Mouse (Mus musculus) embryonic facial prominence, embryonic 11.5 days (tissue): Measurements from ENCODE around the gene Ikzf1. TPM values are rescaled to one million over a fixed set of nuclear protein-coding genes. Genes with fewer than 3 reads are reported as not detected.

ENCODE experiments used
- ATAC-seq: fragments of 200-750 bp; cut with Nextera tagmentation; replicated peaks from 2 replicates; pipeline ENCODE4 v1.8.0; 2017; ENCODE audit warnings: low read depth; ENCODE audit not compliant: insufficient number of reproducible peaks, low FRiP score, low TSS enrichment
- DNase-seq: peaks from one replicate; pipeline ENCODE4 v3.0.0-alpha.2; 2015; ENCODE audit warnings: low spot score
- H3K27ac ChIP-seq: fragments of 300-500 bp; sonication (generic); replicated peaks from 2 replicates; pipeline ENCODE4 v1.5.1; 2014; ENCODE audit warnings: mild to moderate bottlenecking, low read depth, low read length, control low read depth
- H3K27me3 ChIP-seq: fragments of 300-500 bp; sonication (generic); 2 replicates; pipeline ENCODE4 v1.6.1; 2014; ENCODE audit warnings: mild to moderate bottlenecking, low read length, moderate library complexity, mixed read lengths; ENCODE audit not compliant: control insufficient read depth, insufficient read depth
- H3K36me3 ChIP-seq: fragments of 300-500 bp; sonication (generic); replicated peaks from 2 replicates; pipeline ENCODE4 v1.6.1; 2014; ENCODE audit warnings: low read depth, mild to moderate bottlenecking, low read length, moderate library complexity, mixed read lengths; ENCODE audit not compliant: control insufficient read depth, insufficient read depth
- H3K4me1 ChIP-seq: fragments of 300-500 bp; sonication (generic); 2 replicates; pipeline ENCODE4 v1.6.1; 2014; ENCODE audit warnings: low read length, mixed read lengths; ENCODE audit not compliant: control insufficient read depth, insufficient read depth
- H3K4me2 ChIP-seq: fragments of 300-500 bp; sonication (generic); 2 replicates; pipeline ENCODE4 v1.6.1; 2014; ENCODE audit warnings: low read depth, mild to moderate bottlenecking, control low read depth, low read length, moderate library complexity
- H3K4me3 ChIP-seq: fragments of 300-500 bp; sonication (generic); 2 replicates; pipeline ENCODE4 v1.5.1; 2014; ENCODE audit warnings: low read depth, low read length, control low read depth
- H3K9ac ChIP-seq: fragments of 300-500 bp; sonication (generic); replicated peaks from 2 replicates; pipeline ENCODE4 v1.6.1; 2014; ENCODE audit warnings: mild to moderate bottlenecking, control low read depth, low read length
- H3K9me3 ChIP-seq: fragments of 300-500 bp; sonication (generic); replicated peaks from 2 replicates; pipeline ENCODE4 v1.6.1; 2016; ENCODE audit warnings: mild to moderate bottlenecking, low read length, inconsistent platforms, mixed read lengths; ENCODE audit not compliant: control insufficient read depth
- WGBS: fragments of 180-500 bp; shearing (Covaris S2); extraction: QIAGEN DNeasy Blood & Tissue Kit; methylation state at CpG from one replicate; pipeline ENCODE4 v1.1.7; 2014; 5-methylcytosine and 5-hydroxymethylcytosine counted together
- polyA plus RNA-seq: library from polyadenylated mRNA; unstranded; fragments of >200 nt; fragmentation: Nextera tagmentation; extraction: Ambion mirVana; gene quantifications from 2 replicates; pipeline ENCODE4 v1.2.1, GENCODE M21; 2014

Gene Ikzf1
- polyA plus RNA-seq, 1 experiment from 2014 or later = 3.4 TPM

DNA sequence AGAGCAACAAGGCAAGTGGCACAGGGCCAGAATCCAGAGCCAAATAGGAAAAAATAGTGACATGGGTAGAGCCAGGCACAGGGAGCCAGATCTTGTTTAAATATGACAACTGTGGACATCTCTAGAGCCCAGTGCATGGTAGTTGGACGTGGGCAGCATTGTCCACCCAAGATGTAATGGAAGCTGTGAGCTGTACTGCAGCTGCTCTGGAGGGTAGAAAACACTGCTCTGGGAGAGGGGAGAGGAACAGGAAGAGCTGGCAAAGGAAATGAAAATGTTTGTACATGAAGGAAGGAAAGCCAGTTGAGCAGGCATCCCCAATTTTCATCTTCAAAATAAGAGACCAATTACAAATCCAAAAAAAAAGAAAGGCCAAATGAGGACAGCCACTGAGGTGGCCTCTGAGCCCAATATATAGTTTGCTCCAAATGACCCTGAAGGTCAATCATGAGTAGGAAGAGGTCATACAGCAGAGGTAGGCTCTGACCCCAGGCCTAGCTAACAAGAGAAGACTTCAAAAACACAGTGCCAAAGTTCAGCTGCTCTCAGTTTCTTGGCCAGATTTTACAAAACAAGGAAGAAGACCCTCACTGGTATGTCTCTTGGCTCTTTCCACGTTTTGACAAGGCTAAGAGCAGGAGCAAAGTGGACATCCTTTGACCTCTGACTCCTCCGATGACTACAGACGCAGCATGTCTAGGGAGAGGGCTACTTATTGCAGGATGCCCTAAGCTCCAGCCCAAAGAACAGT, 91.4 kb downstream of the Ikzf1 start:
- no peaks in the 10 kb centered on the region for H3K36me3 ChIP-seq
- no peak for ATAC-seq
- H3K9me3 ChIP-seq = no peaks in the 10 kb centered on the region
- H3K4me3 ChIP-seq = no peak overlapping the region
- WGBS = 57% methylated on average over 4 of the region's 4 CpGs
- no peak for DNase-seq
- no peak overlapping the region for H3K4me2 ChIP-seq
- no peaks in the 10 kb centered on the region for H3K27me3 ChIP-seq
- H3K27ac ChIP-seq = no peak overlapping the region
- H3K9ac ChIP-seq = no peak overlapping the region
- H3K4me1 ChIP-seq = no peaks in the 10 kb centered on the region

DNA sequence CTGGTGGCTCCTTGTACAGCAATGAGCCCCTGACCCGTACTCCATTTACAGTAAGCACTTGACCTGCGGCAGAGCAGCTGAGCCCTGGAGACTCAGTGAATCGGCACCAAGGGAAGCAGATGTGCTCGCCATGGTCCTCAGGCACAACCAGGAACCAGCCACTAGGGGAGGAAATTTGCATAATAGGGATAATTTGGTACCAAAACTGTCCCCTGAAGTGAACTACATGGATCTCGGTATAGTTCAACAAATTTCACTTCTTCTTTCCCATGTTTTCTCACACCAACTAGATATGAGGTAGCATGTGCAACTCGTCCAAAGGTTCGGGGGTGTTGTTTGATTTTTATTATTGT, 92.0 kb downstream of the Ikzf1 start:
- no peak overlapping the region for H3K27ac ChIP-seq
- H3K9me3 ChIP-seq = no peaks in the 10 kb centered on the region
- H3K4me3 ChIP-seq = no peak overlapping the region
- no peaks in the 10 kb centered on the region for H3K36me3 ChIP-seq
- no peak overlapping the region for H3K9ac ChIP-seq
- H3K27me3 ChIP-seq = no peaks in the 10 kb centered on the region
- DNase-seq = no peak
- WGBS = 76% methylated on average over 7 of the region's 7 CpGs
- H3K4me1 ChIP-seq = no peaks in the 10 kb centered on the region
- no peak overlapping the region for H3K4me2 ChIP-seq
- ATAC-seq = no peak

DNA sequence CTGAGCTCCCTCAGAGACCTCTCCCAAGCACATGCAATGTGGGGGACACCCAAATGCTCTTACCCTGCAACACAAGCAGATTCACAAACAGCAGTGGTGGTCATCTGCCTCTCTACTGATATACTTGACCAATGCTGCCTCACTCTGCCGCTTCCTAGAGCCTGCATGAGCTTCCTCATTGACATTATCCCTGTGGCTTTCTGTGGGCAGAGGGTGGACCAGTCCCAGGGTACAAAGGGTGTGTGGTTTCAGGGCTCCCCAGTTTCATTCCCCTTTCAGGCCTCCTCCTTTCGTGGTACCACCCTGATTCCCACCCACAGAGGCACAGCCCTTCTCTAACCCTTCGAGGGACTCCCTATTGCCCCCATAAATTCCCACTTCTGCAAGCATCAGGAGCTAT, 92.4 kb downstream of the Ikzf1 start:
- H3K4me2 ChIP-seq = no peak overlapping the region
- no peaks in the 10 kb centered on the region for H3K27me3 ChIP-seq
- no peaks in the 10 kb centered on the region for H3K4me1 ChIP-seq
- no peaks in the 10 kb centered on the region for H3K36me3 ChIP-seq
- 82% methylated on average over 3 of the region's 3 CpGs for WGBS
- ATAC-seq = no peak
- H3K4me3 ChIP-seq = no peak overlapping the region
- H3K9ac ChIP-seq = no peak overlapping the region
- DNase-seq = no peak
- H3K9me3 ChIP-seq = no peaks in the 10 kb centered on the region
- no peak overlapping the region for H3K27ac ChIP-seq

DNA sequence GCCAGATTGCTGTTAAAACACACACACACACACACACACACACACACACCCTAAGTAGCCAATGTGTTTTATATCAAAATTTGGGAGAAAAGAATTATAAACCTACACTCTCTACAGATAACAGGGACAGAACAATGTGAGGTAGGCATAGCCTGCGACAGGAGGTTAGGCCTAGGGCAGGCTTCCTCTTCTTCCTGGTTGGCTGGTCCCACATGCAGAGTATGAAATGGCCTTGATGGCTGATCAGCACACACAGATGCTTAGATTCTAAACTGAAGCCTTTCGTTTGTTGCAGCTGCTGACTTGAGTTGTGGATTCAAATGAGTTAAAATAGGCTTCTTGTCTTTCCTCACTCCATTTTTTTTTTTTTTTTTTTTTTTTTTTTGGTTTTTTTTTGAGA, 93.0 kb downstream of the Ikzf1 start:
- H3K27me3 ChIP-seq = no peaks in the 10 kb centered on the region
- no peak overlapping the region for H3K27ac ChIP-seq
- 80% methylated on average over 2 of the region's 2 CpGs for WGBS
- DNase-seq (no peak), ATAC-seq (no peak)
- H3K4me1 ChIP-seq = no peaks in the 10 kb centered on the region
- no peak overlapping the region for H3K4me3 ChIP-seq
- H3K4me2 ChIP-seq = no peak overlapping the region
- H3K36me3 ChIP-seq = no peaks in the 10 kb centered on the region
- no peaks in the 10 kb centered on the region for H3K9me3 ChIP-seq
- no peak overlapping the region for H3K9ac ChIP-seq

DNA sequence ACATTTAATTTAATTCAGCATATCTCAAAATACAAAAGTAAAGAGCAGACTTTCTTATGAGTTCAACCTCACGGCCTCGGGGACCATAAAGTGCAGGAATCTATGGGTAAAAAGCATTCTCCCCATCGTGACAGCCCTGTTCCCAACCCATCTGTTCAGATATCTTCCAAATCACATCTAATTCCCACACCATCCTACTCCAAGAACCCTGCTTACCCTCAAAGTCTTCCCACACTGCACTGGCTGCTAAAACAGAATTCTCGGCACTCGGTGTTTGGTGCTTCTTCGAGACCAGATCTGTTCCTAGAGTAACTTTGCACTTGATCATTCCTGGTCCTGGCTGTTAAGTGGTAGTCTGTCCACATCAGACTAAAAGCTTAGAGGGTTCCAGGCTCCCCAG, 93.5 kb downstream of the Ikzf1 start:
- Histone ChIP-seq H3K36me3 (no peaks in the 10 kb centered on the region), H3K9ac (no peak overlapping the region), H3K27me3 (no peaks in the 10 kb centered on the region), H3K4me3 (no peak overlapping the region), H3K4me2 (no peak overlapping the region), H3K4me1 (no peaks in the 10 kb centered on the region), H3K27ac (no peak overlapping the region), H3K9me3 (no peaks in the 10 kb centered on the region)
- 92% methylated on average over 6 of the region's 6 CpGs for WGBS
- DNase-seq (no peak), ATAC-seq (no peak)

DNA sequence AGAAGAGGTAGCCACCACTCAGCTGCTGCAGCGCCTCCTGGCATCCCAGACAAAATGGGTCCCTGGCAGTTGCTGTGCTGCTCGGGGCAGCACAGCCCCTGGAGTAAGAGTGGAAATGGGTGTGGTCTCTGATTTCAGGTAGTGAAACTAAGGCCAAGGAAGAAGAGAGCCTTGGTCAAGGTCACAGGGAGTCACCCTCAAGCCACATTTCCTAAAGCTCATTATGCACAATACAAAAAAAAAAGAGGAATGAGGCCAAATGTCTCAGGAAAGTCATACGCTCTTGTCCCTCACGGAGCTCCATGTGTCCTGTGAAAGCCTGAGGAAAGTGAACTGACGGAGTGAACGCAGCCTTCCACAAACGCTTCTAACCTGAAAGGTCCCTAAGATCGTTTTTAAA, 96.9 kb downstream of the Ikzf1 start:
- no peak overlapping the region for H3K4me3 ChIP-seq
- H3K27ac ChIP-seq = no peak overlapping the region
- no peak overlapping the region for H3K4me2 ChIP-seq
- H3K9ac ChIP-seq = no peak overlapping the region
- ATAC-seq (no peak), DNase-seq (no peak)
- H3K27me3 ChIP-seq = no peaks in the 10 kb centered on the region
- no peaks in the 10 kb centered on the region for H3K9me3 ChIP-seq
- WGBS = 81% methylated on average over 8 of the region's 8 CpGs
- H3K4me1 ChIP-seq = no peaks in the 10 kb centered on the region
- no peaks in the 10 kb centered on the region for H3K36me3 ChIP-seq

DNA sequence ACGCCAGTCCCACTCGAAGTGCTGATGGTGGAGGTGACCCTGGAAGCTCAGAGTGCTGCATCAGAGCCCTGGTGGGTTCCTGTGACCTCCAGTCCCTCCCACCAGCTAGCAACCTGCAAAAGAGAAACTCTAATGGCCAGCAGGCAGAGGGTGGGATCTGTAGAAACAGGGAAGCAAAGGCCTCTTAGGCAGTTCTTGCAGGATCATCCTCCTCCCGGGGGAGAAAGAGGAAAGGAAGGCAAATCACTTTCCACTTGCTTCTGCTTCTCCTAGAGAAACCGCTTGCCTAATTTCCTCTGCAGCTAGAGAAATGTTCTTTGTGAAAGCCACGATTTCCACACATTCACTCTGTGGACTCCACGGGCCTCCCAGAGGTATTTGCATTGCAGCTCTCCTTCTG, 100.7 kb downstream of the Ikzf1 start:
- H3K9ac ChIP-seq = no peak overlapping the region
- DNase-seq (no peak), ATAC-seq (no peak)
- no peaks in the 10 kb centered on the region for H3K27me3 ChIP-seq
- 71% methylated on average over 6 of the region's 6 CpGs for WGBS
- H3K27ac ChIP-seq = no peak overlapping the region
- no peaks in the 10 kb centered on the region for H3K4me1 ChIP-seq
- H3K9me3 ChIP-seq = no peaks in the 10 kb centered on the region
- H3K4me2 ChIP-seq = no peak overlapping the region
- H3K36me3 ChIP-seq = no peaks in the 10 kb centered on the region
- no peak overlapping the region for H3K4me3 ChIP-seq

DNA sequence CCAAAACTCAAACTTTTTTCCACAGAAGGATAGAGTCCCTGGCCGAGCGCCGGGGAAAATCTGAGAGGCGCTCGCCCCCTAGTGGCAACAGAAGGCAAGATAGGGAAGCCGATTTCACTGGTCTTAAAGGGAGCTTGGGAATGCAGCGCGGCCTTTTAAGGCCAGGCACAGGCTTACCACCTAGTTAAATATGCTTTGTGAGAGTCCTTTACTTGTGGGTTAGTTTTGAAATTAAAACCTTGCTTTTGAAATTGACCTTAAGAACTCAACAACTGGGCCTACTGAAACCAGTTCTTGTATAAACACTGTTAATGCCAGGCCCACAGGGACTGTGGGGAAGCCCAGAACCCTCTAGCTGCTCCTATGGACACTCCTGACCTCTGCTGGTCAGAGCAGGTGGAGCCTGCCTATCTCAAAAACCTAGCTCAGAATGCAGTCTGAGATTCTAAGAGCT, 103.7 kb downstream of the Ikzf1 start:
- Histone ChIP-seq H3K4me2 (no peak overlapping the region; the same call in 1 of the 2 replicates), H3K36me3 (no peaks in the 10 kb centered on the region), H3K27me3 (no peaks in the 10 kb centered on the region), H3K9ac (no peak overlapping the region), H3K9me3 (no peaks in the 10 kb centered on the region), H3K27ac (no peak overlapping the region), H3K4me3 (no peak overlapping the region), H3K4me1 (no peaks in the 10 kb centered on the region)
- WGBS = 2% methylated on average over 8 of the region's 8 CpGs
- DNase-seq (peak; percentile 92), ATAC-seq (peak; percentile 93)
